Mouse (Mus musculus): ENCODE measurements at regions not wholly inside any gene's neighbourhood (a gene's known extent, or its start where the extent isn't known, plus 50 kb on each side); places are given as distances from the start of the nearest gene placed in this dataset.
A peak's percentile ranks its signal among the peaks of the same experiment; 100 is the strongest.

- H3K9me3 ChIP-seq = no peaks in the 10 kb centered on the region
- H3K9ac ChIP-seq (replicated peaks) = no peak overlapping the region
- H3K4me1 ChIP-seq = no peaks in the 10 kb centered on the region
- H3K27me3 ChIP-seq = no peaks in the 10 kb centered on the region
- H3K27ac ChIP-seq (replicated peaks) = no peak overlapping the region
- 87% methylated on average over 3 of the region's 3 CpGs for WGBS
- H3K4me2 ChIP-seq (replicated peaks) = no peak overlapping the region
- no peak overlapping the region for H3K4me3 ChIP-seq
- ATAC-seq (replicated peaks) = no peak
- no peaks in the 10 kb centered on the region for H3K36me3 ChIP-seq
These were observed 298.5 kb upstream of the Zfp637 start for GRCm38 (mm10) chr6:117542431-117542830.

- H3K27me3 ChIP-seq = no peaks in the 10 kb centered on the region
- H3K4me2 ChIP-seq (replicated peaks) = no peak overlapping the region
- no peak overlapping the region for H3K27ac ChIP-seq (replicated peaks)
- no peaks in the 10 kb centered on the region for H3K36me3 ChIP-seq
- H3K9me3 ChIP-seq = no peaks in the 10 kb centered on the region
- H3K9ac ChIP-seq (replicated peaks) = no peak overlapping the region
- H3K4me3 ChIP-seq = no peak overlapping the region
- ATAC-seq (replicated peaks) = no peak
- WGBS = 89% methylated on average over 11 of the region's 11 CpGs
- H3K4me1 ChIP-seq = no peaks in the 10 kb centered on the region
These were observed 296.4 kb upstream of the Zfp637 start for GRCm38 (mm10) chr6:117544276-117545196.

- Histone ChIP-seq H3K4me1 (peaks cover 8% of the 10 kb centered on the region), H3K9ac (replicated peaks) (no peak overlapping the region), H3K36me3 (no peaks in the 10 kb centered on the region), H3K4me2 (replicated peaks) (no peak overlapping the region), H3K27me3 (no peaks in the 10 kb centered on the region), H3K9me3 (no peaks in the 10 kb centered on the region), H3K4me3 (no peak overlapping the region), H3K27ac (replicated peaks) (no peak overlapping the region)
- 96% methylated on average over 7 of the region's 7 CpGs for WGBS
- ATAC-seq (replicated peaks) = no peak
These were observed 290.1 kb upstream of the Zfp637 start for GRCm38 (mm10) chr6:117550930-117551329.

- Histone ChIP-seq H3K36me3 (no peaks in the 10 kb centered on the region), H3K9me3 (no peaks in the 10 kb centered on the region), H3K27ac (replicated peaks) (no peak overlapping the region), H3K4me3 (no peak overlapping the region), H3K4me1 (peaks cover 8% of the 10 kb centered on the region), H3K27me3 (no peaks in the 10 kb centered on the region), H3K4me2 (replicated peaks) (no peak overlapping the region), H3K9ac (replicated peaks) (no peak overlapping the region)
- ATAC-seq (replicated peaks) = peak; percentile 84
- 6% methylated on average over 6 of the region's 6 CpGs for WGBS
These were observed 288.8 kb upstream of the Zfp637 start for GRCm38 (mm10) chr6:117552006-117552667.

GRCm38 (mm10) chr6:117563159-117563558 lies 277.8 kb upstream of the Zfp637 start:
- Histone ChIP-seq H3K27ac (replicated peaks) (no peak overlapping the region), H3K4me1 (0 out of 2 replicates have a peak, but pooled peaks cover 3% of the 10 kb centered on the region), H3K27me3 (no peaks in the 10 kb centered on the region), H3K9ac (replicated peaks) (no peak overlapping the region), H3K4me3 (no peak overlapping the region), H3K4me2 (replicated peaks) (no peak overlapping the region), H3K36me3 (no peaks in the 10 kb centered on the region), H3K9me3 (no peaks in the 10 kb centered on the region)
- no peak for ATAC-seq (replicated peaks)
- WGBS = 88% methylated on average over 6 of the region's 6 CpGs

- no peaks in the 10 kb centered on the region for H3K9me3 ChIP-seq
- no peaks in the 10 kb centered on the region for H3K27me3 ChIP-seq
- no peak overlapping the region for H3K9ac ChIP-seq (replicated peaks)
- H3K4me1 ChIP-seq = 0 out of 2 replicates have a peak, but pooled peaks cover 3% of the 10 kb centered on the region
- WGBS = 83% methylated on average over 1 of the region's 1 CpGs
- H3K4me3 ChIP-seq = no peak overlapping the region
- no peak overlapping the region for H3K27ac ChIP-seq (replicated peaks)
- no peak for ATAC-seq (replicated peaks)
- H3K4me2 ChIP-seq (replicated peaks) = no peak overlapping the region
- no peaks in the 10 kb centered on the region for H3K36me3 ChIP-seq
These were observed 277.3 kb upstream of the Zfp637 start for GRCm38 (mm10) chr6:117563704-117564103.

GRCm38 (mm10) chr6:117566786-117567185 lies 274.2 kb upstream of the Zfp637 start:
- ATAC-seq (replicated peaks) = no peak
- no peaks in the 10 kb centered on the region for H3K36me3 ChIP-seq
- no peaks in the 10 kb centered on the region for H3K27me3 ChIP-seq
- H3K27ac ChIP-seq (replicated peaks) = no peak overlapping the region
- no peak overlapping the region for H3K4me2 ChIP-seq (replicated peaks)
- WGBS = 78% methylated on average over 6 of the region's 6 CpGs
- no peak overlapping the region for H3K4me3 ChIP-seq
- no peak overlapping the region for H3K9ac ChIP-seq (replicated peaks)
- H3K4me1 ChIP-seq = 0 out of 2 replicates have a peak, but pooled peaks cover 3% of the 10 kb centered on the region
- H3K9me3 ChIP-seq = no peaks in the 10 kb centered on the region

DNA sequence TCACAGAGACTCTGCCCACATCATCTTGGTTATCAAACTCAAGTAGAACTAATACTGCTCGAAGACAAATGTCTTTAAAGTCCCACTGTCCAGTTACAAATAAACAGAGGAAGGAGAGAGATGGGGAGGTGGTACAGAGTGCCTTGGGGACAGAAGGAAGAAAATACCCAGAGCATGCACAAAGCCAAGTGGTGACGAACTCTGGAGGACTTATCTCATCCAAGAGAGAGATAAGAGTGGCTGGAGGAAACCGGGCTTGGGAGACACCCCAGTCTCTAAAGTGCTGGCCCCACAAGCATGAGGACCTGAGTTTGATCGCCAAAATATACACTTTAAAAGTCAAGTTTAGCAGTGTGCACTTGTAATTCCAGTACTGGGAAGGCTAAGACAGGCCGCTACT lies 273.3 kb upstream of the Zfp637 start:
- Histone ChIP-seq H3K27me3 (no peaks in the 10 kb centered on the region), H3K4me2 (replicated peaks) (no peak overlapping the region), H3K9me3 (no peaks in the 10 kb centered on the region), H3K36me3 (no peaks in the 10 kb centered on the region), H3K4me1 (0 out of 2 replicates have a peak, but pooled peaks cover 3% of the 10 kb centered on the region), H3K9ac (replicated peaks) (no peak overlapping the region), H3K27ac (replicated peaks) (no peak overlapping the region), H3K4me3 (no peak overlapping the region)
- 87% methylated on average over 5 of the region's 5 CpGs for WGBS
- no peak for ATAC-seq (replicated peaks)

DNA sequence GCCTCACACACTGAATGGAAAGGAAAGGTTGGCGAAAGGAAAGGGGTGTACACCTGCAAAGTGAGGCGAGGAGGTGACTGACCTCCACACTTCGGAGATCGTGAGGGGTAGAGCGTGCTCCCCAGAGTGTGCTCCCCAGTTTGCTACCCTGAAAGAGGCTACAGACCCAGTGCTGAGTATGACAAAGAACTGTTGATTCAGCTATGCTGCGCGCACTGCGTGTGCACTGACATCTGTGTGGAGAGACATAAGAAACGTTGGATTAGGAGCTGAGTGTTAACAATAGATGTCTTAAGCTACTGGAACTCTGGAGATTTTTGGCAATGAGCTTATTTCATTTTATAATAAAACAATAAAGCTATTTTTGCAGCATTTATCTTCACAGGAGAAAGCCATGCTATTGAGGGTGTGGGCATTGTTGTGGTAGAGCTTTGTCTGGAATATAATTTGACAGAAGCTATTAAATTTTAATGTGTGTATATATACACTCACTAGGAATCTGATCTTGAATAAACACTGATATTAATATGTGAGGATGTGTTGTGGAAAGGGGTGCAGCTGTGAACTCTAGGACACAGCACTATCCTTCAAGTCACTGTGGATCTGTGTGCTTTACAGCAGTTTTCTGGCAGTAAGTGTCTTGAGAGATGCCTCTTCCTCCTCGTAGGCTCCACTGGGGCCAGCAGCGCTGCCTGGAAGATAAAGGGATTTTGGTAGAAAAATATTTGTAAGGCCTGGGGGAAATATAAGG lies 271.2 kb upstream of the Zfp637 start:
- Histone ChIP-seq H3K27me3 (no peaks in the 10 kb centered on the region), H3K4me2 (replicated peaks) (no peak overlapping the region), H3K9me3 (no peaks in the 10 kb centered on the region), H3K9ac (replicated peaks) (no peak overlapping the region), H3K27ac (replicated peaks) (no peak overlapping the region), H3K4me3 (no peak overlapping the region), H3K36me3 (no peaks in the 10 kb centered on the region), H3K4me1 (no peaks in the 10 kb centered on the region)
- no peak for ATAC-seq (replicated peaks)
- WGBS = 70% methylated on average over 11 of the region's 11 CpGs

- Histone ChIP-seq H3K27me3 (no peaks in the 10 kb centered on the region), H3K36me3 (no peaks in the 10 kb centered on the region), H3K9me3 (no peaks in the 10 kb centered on the region), H3K27ac (replicated peaks) (no peak overlapping the region), H3K4me3 (no peak overlapping the region), H3K4me2 (replicated peaks) (no peak overlapping the region), H3K9ac (replicated peaks) (no peak overlapping the region), H3K4me1 (no peaks in the 10 kb centered on the region)
- ATAC-seq (replicated peaks) = no peak
- 73% methylated on average over 7 of the region's 7 CpGs for WGBS
These were observed 270.6 kb upstream of the Zfp637 start for GRCm38 (mm10) chr6:117570346-117570745.

DNA sequence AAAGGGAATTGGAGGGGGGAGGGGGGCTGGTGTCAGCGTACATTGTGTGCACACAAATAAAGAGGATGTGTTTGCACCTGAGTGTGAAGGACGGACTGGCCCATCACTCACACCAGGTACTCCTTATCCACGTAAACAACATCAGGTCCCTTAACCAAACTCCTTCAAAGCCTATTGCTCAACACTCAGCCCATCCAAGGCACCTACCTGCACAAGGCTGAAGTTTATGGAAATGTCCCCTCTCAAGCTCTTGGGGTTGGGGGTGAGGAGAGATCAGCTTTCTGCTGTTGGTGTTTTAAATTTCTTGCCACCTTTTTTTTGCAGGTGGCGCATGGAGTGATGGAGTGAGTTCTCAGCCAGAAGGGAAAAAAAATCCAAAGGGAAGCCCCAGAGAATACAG lies 270.2 kb upstream of the Zfp637 start:
- 95% methylated on average over 4 of the region's 4 CpGs for WGBS
- no peak for ATAC-seq (replicated peaks)

GRCm38 (mm10) chr6:117572006-117572405 lies 269.0 kb upstream of the Zfp637 start:
- ATAC-seq (replicated peaks) = no peak
- Histone ChIP-seq H3K4me2 (replicated peaks) (no peak overlapping the region), H3K27ac (replicated peaks) (no peak overlapping the region), H3K27me3 (no peaks in the 10 kb centered on the region), H3K4me1 (no peaks in the 10 kb centered on the region), H3K9ac (replicated peaks) (no peak overlapping the region), H3K9me3 (no peaks in the 10 kb centered on the region), H3K4me3 (no peak overlapping the region), H3K36me3 (no peaks in the 10 kb centered on the region)
- 90% methylated on average over 14 of the region's 14 CpGs for whole genome bisulfite sequencing

More for the DNA sequence above, 270.2 kb upstream of the Zfp637 start:
- Histone ChIP-seq H3K4me3 (no peak overlapping the region), H3K9ac (replicated peaks) (no peak overlapping the region), H3K27ac (replicated peaks) (no peak overlapping the region), H3K9me3 (no peaks in the 10 kb centered on the region), H3K27me3 (no peaks in the 10 kb centered on the region), H3K4me2 (replicated peaks) (no peak overlapping the region), H3K36me3 (no peaks in the 10 kb centered on the region), H3K4me1 (no peaks in the 10 kb centered on the region)

Measured in forebrain, embryonic 15.5 days (tissue).